Mouse (Mus musculus) embryonic fibroblast, embryonic 13.5 days (primary cell): ENCODE data around the gene Zswim1. TPM values are rescaled to one million over a fixed set of nuclear protein-coding genes. Genes with fewer than 3 reads are reported as not detected.
A peak's percentile ranks its signal among the peaks of the same experiment; 100 is the strongest.

ENCODE experiments used
- H3K27ac ChIP-seq: 2 replicates; pipeline ENCODE4 v1.5.1; 2012; ENCODE audit warnings: low read length, control low read depth, inconsistent platforms; ENCODE audit not compliant: insufficient read depth
- H3K4me1 ChIP-seq: 2 replicates; pipeline ENCODE4 v1.6.1; 2011; ENCODE audit warnings: low read length; ENCODE audit not compliant: control insufficient read depth, insufficient read depth
- H3K4me3 ChIP-seq: 2 replicates; pipeline ENCODE4 v1.5.1; 2011; ENCODE audit warnings: mild to moderate bottlenecking, control low read depth, low read length; ENCODE audit not compliant: insufficient read depth
- CTCF ChIP-seq: IDR thresholded peaks from 2 replicates; pipeline ENCODE4 v1.5.1; 2011; ENCODE audit warnings: mild to moderate bottlenecking, control low read depth, low read length, moderate library complexity, borderline replicate concordance; ENCODE audit not compliant: insufficient read depth
- POLR2A ChIP-seq: IDR thresholded peaks from 2 replicates; pipeline ENCODE4 v1.6.1; 2011; ENCODE audit warnings: low read depth, mild to moderate bottlenecking, control low read depth, low read length, moderate library complexity
- polyA plus RNA-seq: library from polyadenylated mRNA; stranded (reverse); fragments of >200 nt; gene quantifications from 2 replicates; pipeline ENCODE4 v1.2.4, GENCODE M21; 2011; ENCODE audit warnings: low read depth; ENCODE audit not compliant: missing spikeins, insufficient read length

Gene Zswim1
- polyA plus RNA-seq, 1 experiment, result 10.1 TPM

GRCm38 (mm10) chr2:164823181-164823585, 697 bp downstream of the Zswim1 start:
- TF ChIP-seq CTCF, result no peak
- TF ChIP-seq POLR2A, result no peak
- H3K4me3 ChIP-seq, result peak overlapping the region; percentile 77
- H3K27ac ChIP-seq, result peak overlapping the region; percentile 38
- no peaks in the 10 kb centered on the region for H3K4me1 ChIP-seq

- H3K4me1 ChIP-seq, result no peaks in the 10 kb centered on the region
- TF ChIP-seq CTCF (no peak), POLR2A (no peak)
- H3K27ac ChIP-seq, result no peak overlapping the region
- H3K4me3 ChIP-seq, result no peak overlapping the region
These were observed 1.5 kb downstream of the Zswim1 start for GRCm38 (mm10) chr2:164823969-164824368.

GRCm38 (mm10) chr2:164825521-164825920, 3.0 kb downstream of the Zswim1 start:
- no peak for TF ChIP-seq CTCF
- TF ChIP-seq POLR2A, result no peak

GRCm38 (mm10) chr2:164827146-164827850, 4.8 kb downstream of the Zswim1 start:
- H3K27ac ChIP-seq, result no peak overlapping the region
- TF ChIP-seq POLR2A (no peak), CTCF (no peak)
- no peaks in the 10 kb centered on the region for H3K4me1 ChIP-seq
- H3K4me3 ChIP-seq, result no peak overlapping the region

More at GRCm38 (mm10) chr2:164825521-164825920, 3.0 kb downstream of the Zswim1 start:
- Histone ChIP-seq H3K4me1 (no peaks in the 10 kb centered on the region), H3K4me3 (no peak overlapping the region), H3K27ac (no peak overlapping the region)

- H3K4me1 ChIP-seq, result no peaks in the 10 kb centered on the region
- no peak for TF ChIP-seq CTCF
- no peak for TF ChIP-seq POLR2A
- no peak within 1 kb of the TSS for H3K4me3 ChIP-seq
- H3K27ac ChIP-seq, result no peak within 1 kb of the TSS
These were observed 6.0 kb downstream of the Zswim1 start, which contains the start of gene Spata25 for GRCm38 (mm10) chr2:164828437-164828836. Gene Spata25 (minus strand): TSS chr2:164828537.

- Histone ChIP-seq H3K4me1 (no peaks in the 10 kb centered on the region), H3K4me3 (no peak overlapping the region), H3K27ac (no peak overlapping the region)
- TF ChIP-seq CTCF, result no peak
- TF ChIP-seq POLR2A, result no peak
These were observed 6.6 kb downstream of the Zswim1 start for GRCm38 (mm10) chr2:164829090-164829489.

- no peak overlapping the region for H3K4me3 ChIP-seq
- H3K4me1 ChIP-seq, result no peaks in the 10 kb centered on the region
- TF ChIP-seq POLR2A, result no peak
- no peak for TF ChIP-seq CTCF
- no peak overlapping the region for H3K27ac ChIP-seq
These were observed 8.5 kb downstream of the Zswim1 start for GRCm38 (mm10) chr2:164831029-164831428.

- no peak for TF ChIP-seq POLR2A
- no peak for TF ChIP-seq CTCF
- Histone ChIP-seq H3K27ac (no peak overlapping the region), H3K4me1 (no peaks in the 10 kb centered on the region; the same call in 1 of the 2 replicates), H3K4me3 (peak overlapping the region; percentile 82)
These were observed 9.7 kb downstream of the Zswim1 start for GRCm38 (mm10) chr2:164832032-164832747.

GRCm38 (mm10) chr2:164832748-164833301, 10.3 kb downstream of the Zswim1 start, which contains the start of gene Ctsa:
Gene Ctsa (plus strand): TSS chr2:164832873.
- no peaks in the 10 kb centered on the region; the same call in 1 of the 2 replicates for H3K4me1 ChIP-seq
- peak; percentile 75 for TF ChIP-seq POLR2A
- TF ChIP-seq CTCF, result peak; percentile 57; the same call in 1 of the 2 replicates
- peak within 1 kb of the TSS; percentile 85 for H3K27ac ChIP-seq
- peak within 1 kb of the TSS; percentile 82 for H3K4me3 ChIP-seq
